Mouse (Mus musculus) cerebellum, adult 9-11 months (tissue): ENCODE measurements around the gene Dync1li2.

Source experiments
- DNase-seq: peaks from one replicate; pipeline ENCODE4 v3.0.0; 2022

Gene Dync1li2

GRCm38 (mm10) chr8:104413770-104414169, 29.1 kb downstream of the Dync1li2 start:
- no peak for DNase-seq

- no peak for DNase-seq
These were observed 29.9 kb downstream of the Dync1li2 start for GRCm38 (mm10) chr8:104412805-104413532.

GRCm38 (mm10) chr8:104411972-104412371, 30.9 kb downstream of the Dync1li2 start:
- no peak for DNase-seq

- DNase-seq, result no peak
These were observed 31.4 kb downstream of the Dync1li2 start for GRCm38 (mm10) chr8:104411468-104411867.

GRCm38 (mm10) chr8:104410628-104411273, 32.1 kb downstream of the Dync1li2 start:
- DNase-seq, result no peak

GRCm38 (mm10) chr8:104408328-104409110, 34.3 kb downstream of the Dync1li2 start:
- DNase-seq, result no peak

- no peak for DNase-seq
These were observed 36.3 kb downstream of the Dync1li2 start for GRCm38 (mm10) chr8:104406340-104407128.

- DNase-seq, result peak; percentile 27
These were observed 37.2 kb downstream of the Dync1li2 start for GRCm38 (mm10) chr8:104405430-104406187.

GRCm38 (mm10) chr8:104403596-104403995, 39.3 kb downstream of the Dync1li2 start:
- no peak for DNase-seq

- peak; percentile 61 for DNase-seq
These were observed 47.0 kb downstream of the Dync1li2 start, which contains the start of gene Cmtm4 for GRCm38 (mm10) chr8:104395703-104396357. Gene Cmtm4, minus strand, starts transcription at chr8:104395807.

GRCm38 (mm10) chr8:104394801-104395702, 47.8 kb downstream of the Dync1li2 start:
- DNase-seq, result peak; percentile 74

GRCm38 (mm10) chr8:104393767-104394166, 49.1 kb downstream of the Dync1li2 start:
- no peak for DNase-seq

GRCm38 (mm10) chr8:104393139-104393538, 49.7 kb downstream of the Dync1li2 start:
- no peak for DNase-seq

- no peak for DNase-seq
These were observed 52.6 kb downstream of the Dync1li2 start for GRCm38 (mm10) chr8:104390245-104390644.

GRCm38 (mm10) chr8:104387980-104388379, 54.9 kb downstream of the Dync1li2 start:
- peak; percentile 60 for DNase-seq

GRCm38 (mm10) chr8:104387501-104387900, 55.3 kb downstream of the Dync1li2 start:
- DNase-seq, result no peak

- no peak for DNase-seq
These were observed 56.2 kb downstream of the Dync1li2 start for GRCm38 (mm10) chr8:104386693-104387092.

- no peak for DNase-seq
These were observed 58.9 kb downstream of the Dync1li2 start for GRCm38 (mm10) chr8:104383977-104384376.

- DNase-seq, result no peak
These were observed 59.6 kb downstream of the Dync1li2 start for GRCm38 (mm10) chr8:104383296-104383695.

GRCm38 (mm10) chr8:104380961-104381411, 61.9 kb downstream of the Dync1li2 start:
- peak; percentile 67 for DNase-seq
